Mouse (Mus musculus): ENCODE results near the gene Cep63. TPM values are rescaled to one million over a fixed set of nuclear protein-coding genes. Genes with fewer than 3 reads are reported as not detected.

Cep63 gene
- polyA plus RNA-seq, 1 experiment from 2014 or later: 50.3 TPM

DNA sequence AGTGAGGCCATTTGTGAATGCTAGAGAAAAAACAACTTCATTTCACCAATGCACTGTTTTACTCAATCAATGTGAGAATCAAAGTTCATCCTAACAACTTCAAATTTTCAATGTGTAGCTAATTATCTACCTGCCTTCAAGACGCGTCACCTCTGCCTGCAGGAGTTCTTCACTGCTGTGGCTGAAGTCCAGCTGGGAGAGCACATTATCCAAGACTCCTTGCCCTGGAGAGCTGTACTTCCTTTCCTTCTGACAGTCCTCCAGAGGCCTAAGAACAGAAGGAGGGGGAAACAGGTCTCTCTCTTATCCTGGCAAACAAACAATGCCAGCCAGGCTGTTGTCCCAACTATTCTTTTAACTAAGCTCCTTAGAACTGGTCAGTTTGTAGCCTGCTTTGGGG lies 25.1 kb downstream of the Cep63 start:
- no peak for ATAC-seq
- no peak overlapping the region for H3K9ac ChIP-seq (replicated peaks; ENCODE audit: low read depth, low read length)
- no peaks in the 10 kb centered on the region for H3K9me3 ChIP-seq (ENCODE audit: control insufficient read depth, low read length)
- H3K27ac ChIP-seq (ENCODE audit: low read length): no peak overlapping the region
- WGBS: 78% methylated on average over 2 of the region's 2 CpGs
- H3K4me3 ChIP-seq (replicated peaks; ENCODE audit: low read length): no peak overlapping the region
- no peaks in the 10 kb centered on the region for H3K27me3 ChIP-seq (replicated peaks; ENCODE audit: control insufficient read depth, insufficient read depth, low read length)
- no peak overlapping the region for H3K4me2 ChIP-seq (ENCODE audit: low read length)
- H3K36me3 ChIP-seq (ENCODE audit: control insufficient read depth, insufficient read depth): peaks cover 3% of the 10 kb centered on the region
- no peaks in the 10 kb centered on the region; the same call in 1 of the 2 replicates for H3K4me1 ChIP-seq (replicated peaks; ENCODE audit: control insufficient read depth, insufficient read depth, low read length)

DNA sequence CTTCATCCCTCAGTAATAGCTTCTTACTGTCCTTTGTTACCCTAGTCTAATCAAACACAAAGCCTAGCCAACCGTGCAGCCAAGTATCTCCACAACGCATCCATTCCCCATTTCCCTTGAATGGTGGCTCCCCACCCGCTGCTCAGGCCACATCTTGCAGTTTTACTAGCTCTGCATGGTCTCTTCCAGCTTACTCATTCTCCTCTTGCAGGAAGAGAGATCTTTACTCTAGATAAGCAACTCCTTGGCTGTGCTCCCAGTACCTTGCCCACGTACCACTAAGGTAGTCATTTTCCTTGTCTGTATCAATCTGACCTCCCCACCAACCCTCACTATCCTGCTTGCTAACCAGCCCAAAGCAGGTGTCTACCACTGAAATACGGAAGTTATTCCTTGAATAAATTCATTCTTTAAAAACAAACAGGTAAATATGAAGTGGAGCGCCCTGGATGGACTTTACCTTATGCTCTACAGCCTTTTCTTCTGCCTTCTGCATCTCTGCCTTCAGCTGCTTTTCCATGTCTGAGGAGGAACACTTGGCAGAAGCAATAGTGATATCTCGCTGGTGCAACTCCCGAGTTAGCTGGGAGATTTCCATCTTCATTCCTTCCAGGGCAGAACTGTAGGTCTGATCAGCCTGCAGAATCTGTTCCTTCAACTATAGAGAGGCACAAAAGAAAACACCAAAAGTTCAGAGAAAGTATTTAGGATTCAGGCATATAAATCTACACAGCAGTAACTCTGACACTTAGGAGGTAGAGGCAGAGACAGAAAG lies 30.5 kb downstream of the Cep63 start:
- no peaks in the 10 kb centered on the region for H3K9me3 ChIP-seq (ENCODE audit: control insufficient read depth, low read length)
- no peak overlapping the region for H3K4me2 ChIP-seq (ENCODE audit: low read length)
- ATAC-seq: no peak
- H3K4me1 ChIP-seq (replicated peaks; ENCODE audit: control insufficient read depth, insufficient read depth, low read length): no peaks in the 10 kb centered on the region
- no peak overlapping the region for H3K9ac ChIP-seq (replicated peaks; ENCODE audit: low read depth, low read length)
- 73% methylated on average over 8 of the region's 8 CpGs for WGBS
- peaks cover 3% of the 10 kb centered on the region; the same call in 1 of the 2 replicates for H3K36me3 ChIP-seq (ENCODE audit: control insufficient read depth, insufficient read depth)
- no peak overlapping the region for H3K27ac ChIP-seq (ENCODE audit: low read length)
- no peaks in the 10 kb centered on the region for H3K27me3 ChIP-seq (replicated peaks; ENCODE audit: control insufficient read depth, insufficient read depth, low read length)
- no peak overlapping the region for H3K4me3 ChIP-seq (replicated peaks; ENCODE audit: low read length)

DNA sequence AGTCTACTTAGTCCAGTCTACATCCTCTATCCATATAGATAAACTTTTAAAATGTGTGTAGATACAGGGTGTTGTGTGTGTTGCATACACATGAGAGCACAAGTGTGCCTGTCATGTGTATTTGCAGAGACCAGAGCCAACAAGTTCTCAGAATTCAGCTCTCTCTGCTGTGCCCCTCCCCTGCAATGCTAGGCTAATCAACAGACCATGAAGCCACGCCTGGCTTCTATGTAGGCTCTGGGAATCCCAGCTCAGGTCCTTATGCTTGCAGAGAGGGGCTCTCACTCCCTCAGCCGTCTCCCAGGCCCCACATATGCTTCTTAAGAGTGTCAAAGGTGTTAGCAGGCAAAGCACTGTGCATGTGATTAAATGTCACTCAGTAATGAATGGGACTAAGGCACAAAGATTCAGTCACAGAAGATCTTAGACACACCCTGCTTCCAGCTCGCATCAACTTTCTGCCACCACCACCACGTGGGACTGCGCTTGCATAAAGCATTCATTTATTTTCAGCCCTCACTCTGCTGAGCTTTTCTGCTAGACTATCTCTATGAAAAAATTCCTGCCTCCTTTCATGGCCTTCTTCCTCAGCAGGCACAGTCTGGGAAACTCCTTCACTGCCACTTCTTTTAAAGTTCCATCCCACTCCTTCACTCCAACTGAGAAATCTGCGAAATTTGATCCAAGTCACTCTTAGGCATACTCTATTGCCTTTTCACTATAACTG lies 31.5 kb downstream of the Cep63 start:
- H3K4me1 ChIP-seq (replicated peaks; ENCODE audit: control insufficient read depth, insufficient read depth, low read length): no peaks in the 10 kb centered on the region
- WGBS: 49% methylated on average over 6 of the region's 6 CpGs
- no peak overlapping the region for H3K4me3 ChIP-seq (replicated peaks; ENCODE audit: low read length)
- H3K27ac ChIP-seq (ENCODE audit: low read length): no peak overlapping the region
- H3K36me3 ChIP-seq (ENCODE audit: control insufficient read depth, insufficient read depth): peaks cover 3% of the 10 kb centered on the region; the same call in 1 of the 2 replicates
- no peak overlapping the region for H3K4me2 ChIP-seq (ENCODE audit: low read length)
- H3K9me3 ChIP-seq (ENCODE audit: control insufficient read depth, low read length): no peaks in the 10 kb centered on the region
- no peak overlapping the region for H3K9ac ChIP-seq (replicated peaks; ENCODE audit: low read depth, low read length)
- no peaks in the 10 kb centered on the region for H3K27me3 ChIP-seq (replicated peaks; ENCODE audit: control insufficient read depth, insufficient read depth, low read length)
- ATAC-seq: no peak

DNA sequence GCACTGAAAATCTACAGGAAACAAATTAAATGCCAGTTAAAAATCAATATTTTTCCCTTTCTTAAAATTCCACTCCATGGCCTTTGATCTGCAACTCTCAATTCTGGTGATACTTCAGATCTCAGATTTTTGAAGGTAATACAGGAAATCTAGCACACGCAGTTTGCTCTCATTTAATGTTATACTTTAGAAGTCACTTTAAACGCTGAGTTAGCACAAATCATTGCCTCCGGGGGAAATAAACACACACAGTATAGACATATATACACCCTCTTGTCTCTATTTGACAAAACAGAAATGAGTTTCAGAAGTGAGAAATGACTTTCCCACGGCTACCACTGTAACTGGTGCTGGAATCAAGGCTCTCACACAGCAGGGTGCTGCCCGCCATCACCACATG lies 39.0 kb downstream of the Cep63 start:
- no peak overlapping the region for H3K4me2 ChIP-seq (ENCODE audit: low read length)
- H3K27ac ChIP-seq (ENCODE audit: low read length): no peak overlapping the region
- 81% methylated on average over 5 of the region's 5 CpGs for WGBS
- H3K36me3 ChIP-seq (ENCODE audit: control insufficient read depth, insufficient read depth): peaks cover 5% of the 10 kb centered on the region; the same call in 1 of the 2 replicates
- H3K9me3 ChIP-seq (ENCODE audit: control insufficient read depth, low read length): no peaks in the 10 kb centered on the region
- no peak overlapping the region for H3K9ac ChIP-seq (replicated peaks; ENCODE audit: low read depth, low read length)
- H3K4me3 ChIP-seq (replicated peaks; ENCODE audit: low read length): no peak overlapping the region
- H3K27me3 ChIP-seq (replicated peaks; ENCODE audit: control insufficient read depth, insufficient read depth, low read length): no peaks in the 10 kb centered on the region
- H3K4me1 ChIP-seq (replicated peaks; ENCODE audit: control insufficient read depth, insufficient read depth, low read length): no peaks in the 10 kb centered on the region
- no peak for ATAC-seq

DNA sequence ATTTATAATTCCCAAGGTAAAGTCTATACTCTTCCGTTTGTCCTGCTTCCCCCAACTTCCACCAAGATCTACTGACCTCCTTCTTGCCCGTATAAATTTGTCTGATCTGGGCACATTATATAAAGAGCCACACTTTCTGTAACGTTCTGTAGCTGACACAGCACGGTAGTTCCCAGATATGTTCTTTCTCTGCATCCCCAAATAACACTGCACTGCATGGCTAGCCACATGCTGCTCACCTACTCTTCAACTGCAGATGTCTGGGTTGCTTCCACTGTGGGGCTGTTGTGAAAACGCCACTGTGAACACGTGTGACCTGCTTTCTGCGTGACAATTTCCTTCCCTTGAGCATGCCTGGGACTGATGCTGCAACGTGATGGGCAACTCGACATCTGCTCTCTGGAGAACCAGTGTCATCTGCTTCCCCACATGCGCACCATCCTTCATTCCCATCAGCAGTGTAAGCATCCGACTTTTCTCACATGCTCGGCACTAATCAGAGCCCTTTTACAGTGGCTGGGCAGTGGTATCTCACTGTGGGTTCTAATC lies 44.3 kb downstream of the Cep63 start:
- no peaks in the 10 kb centered on the region for H3K27me3 ChIP-seq (replicated peaks; ENCODE audit: control insufficient read depth, insufficient read depth, low read length)
- 87% methylated on average over 12 of the region's 12 CpGs for WGBS
- peaks cover 5% of the 10 kb centered on the region; the same call in 1 of the 2 replicates for H3K36me3 ChIP-seq (ENCODE audit: control insufficient read depth, insufficient read depth)
- ATAC-seq: no peak
- H3K9ac ChIP-seq (replicated peaks; ENCODE audit: low read depth, low read length): no peak overlapping the region
- H3K4me1 ChIP-seq (replicated peaks; ENCODE audit: control insufficient read depth, insufficient read depth, low read length): no peaks in the 10 kb centered on the region
- no peak overlapping the region for H3K27ac ChIP-seq (ENCODE audit: low read length)
- no peak overlapping the region for H3K4me3 ChIP-seq (replicated peaks; ENCODE audit: low read length)
- no peaks in the 10 kb centered on the region for H3K9me3 ChIP-seq (ENCODE audit: control insufficient read depth, low read length)
- no peak overlapping the region for H3K4me2 ChIP-seq (ENCODE audit: low read length)

DNA sequence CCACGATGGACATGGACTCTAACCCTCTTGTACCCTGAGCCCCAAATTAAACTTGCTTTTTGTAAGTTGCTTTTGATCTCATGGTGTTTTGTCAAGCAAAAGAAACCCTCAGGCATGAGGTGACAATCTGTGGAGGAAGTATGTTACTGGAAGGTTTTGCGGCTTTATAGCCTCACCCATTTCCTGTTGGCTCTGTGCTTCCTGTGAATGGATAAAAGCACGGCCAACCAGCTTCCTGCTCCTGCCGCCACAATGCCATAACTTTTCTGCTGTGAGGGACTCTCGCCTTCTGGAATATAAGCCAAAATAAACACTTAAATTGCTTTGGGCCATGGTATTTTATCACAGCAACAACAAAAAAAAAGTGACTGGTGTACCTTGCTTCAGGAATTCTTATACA lies 48.9 kb downstream of the Cep63 start:
- ATAC-seq: no peak
- WGBS: 79% methylated on average over 5 of the region's 5 CpGs
- Histone ChIP-seq H3K9me3 (ENCODE audit: control insufficient read depth, low read length) (no peaks in the 10 kb centered on the region), H3K4me2 (ENCODE audit: low read length) (no peak overlapping the region), H3K27me3 (replicated peaks; ENCODE audit: control insufficient read depth, insufficient read depth, low read length) (no peaks in the 10 kb centered on the region), H3K9ac (replicated peaks; ENCODE audit: low read depth, low read length) (no peak overlapping the region), H3K4me1 (replicated peaks; ENCODE audit: control insufficient read depth, insufficient read depth, low read length) (no peaks in the 10 kb centered on the region), H3K27ac (ENCODE audit: low read length) (no peak overlapping the region), H3K36me3 (ENCODE audit: control insufficient read depth, insufficient read depth) (no peaks in the 10 kb centered on the region), H3K4me3 (replicated peaks; ENCODE audit: low read length) (no peak overlapping the region)

DNA sequence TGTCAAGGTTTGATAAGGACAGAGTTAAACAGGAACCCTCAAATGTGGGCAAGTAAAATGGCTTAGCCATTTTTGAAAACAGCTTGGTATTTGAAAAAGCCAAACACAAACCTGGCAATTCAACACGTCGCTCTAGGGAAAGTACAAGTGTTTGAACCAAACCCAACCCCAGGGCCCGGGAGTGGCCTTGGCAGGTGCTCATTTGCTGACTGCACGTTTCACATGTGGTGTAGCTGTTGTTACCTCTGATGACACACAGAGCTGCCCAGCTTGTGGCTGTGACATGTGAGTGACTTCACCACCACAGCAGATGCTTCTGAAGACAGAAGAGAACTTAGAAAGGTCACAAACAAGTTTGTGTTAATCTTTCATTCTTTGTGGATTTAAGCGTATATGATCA lies 53.4 kb downstream of the Cep63 start:
- no peak for ATAC-seq
- H3K27me3 ChIP-seq (replicated peaks; ENCODE audit: control insufficient read depth, insufficient read depth, low read length): no peaks in the 10 kb centered on the region

DNA sequence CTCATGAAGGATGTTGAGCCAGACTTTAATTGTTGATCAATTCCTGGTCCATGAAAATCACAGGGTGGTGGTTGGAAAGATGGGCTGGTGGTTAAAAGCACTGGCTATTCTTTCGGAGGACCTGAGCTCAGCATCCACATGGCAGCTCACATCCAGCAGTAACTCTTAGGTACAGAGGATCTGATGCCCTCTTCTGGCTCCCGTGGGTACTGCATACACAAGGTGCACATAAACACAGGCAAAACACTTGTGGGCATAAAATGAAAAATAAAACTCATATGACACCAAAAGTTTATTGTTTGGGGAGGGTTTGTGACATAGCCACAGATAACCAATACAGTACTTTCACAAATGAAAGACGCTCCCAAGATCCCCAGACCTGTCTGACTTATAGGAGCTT lies 67.9 kb downstream of the Cep63 start:
- Histone ChIP-seq H3K27me3 (replicated peaks; ENCODE audit: control insufficient read depth, insufficient read depth, low read length) (no peaks in the 10 kb centered on the region), H3K9ac (replicated peaks; ENCODE audit: low read depth, low read length) (no peak overlapping the region), H3K9me3 (ENCODE audit: control insufficient read depth, low read length) (no peaks in the 10 kb centered on the region), H3K27ac (ENCODE audit: low read length) (no peak overlapping the region), H3K4me2 (ENCODE audit: low read length) (no peak overlapping the region), H3K4me1 (replicated peaks; ENCODE audit: control insufficient read depth, insufficient read depth, low read length) (no peaks in the 10 kb centered on the region), H3K36me3 (ENCODE audit: control insufficient read depth, insufficient read depth) (no peaks in the 10 kb centered on the region), H3K4me3 (replicated peaks; ENCODE audit: low read length) (no peak overlapping the region)
- WGBS: 93% methylated on average over 3 of the region's 3 CpGs
- ATAC-seq: no peak

More for the DNA sequence above, 53.4 kb downstream of the Cep63 start:
- H3K4me3 ChIP-seq (replicated peaks; ENCODE audit: low read length): no peak overlapping the region
- H3K4me1 ChIP-seq (replicated peaks; ENCODE audit: control insufficient read depth, insufficient read depth, low read length): no peaks in the 10 kb centered on the region
- H3K4me2 ChIP-seq (ENCODE audit: low read length): no peak overlapping the region
- H3K9ac ChIP-seq (replicated peaks; ENCODE audit: low read depth, low read length): no peak overlapping the region
- no peaks in the 10 kb centered on the region for H3K36me3 ChIP-seq (ENCODE audit: control insufficient read depth, insufficient read depth)
- 84% methylated on average over 5 of the region's 5 CpGs for WGBS
- H3K9me3 ChIP-seq (ENCODE audit: control insufficient read depth, low read length): no peaks in the 10 kb centered on the region
- no peak overlapping the region for H3K27ac ChIP-seq (ENCODE audit: low read length)

DNA sequence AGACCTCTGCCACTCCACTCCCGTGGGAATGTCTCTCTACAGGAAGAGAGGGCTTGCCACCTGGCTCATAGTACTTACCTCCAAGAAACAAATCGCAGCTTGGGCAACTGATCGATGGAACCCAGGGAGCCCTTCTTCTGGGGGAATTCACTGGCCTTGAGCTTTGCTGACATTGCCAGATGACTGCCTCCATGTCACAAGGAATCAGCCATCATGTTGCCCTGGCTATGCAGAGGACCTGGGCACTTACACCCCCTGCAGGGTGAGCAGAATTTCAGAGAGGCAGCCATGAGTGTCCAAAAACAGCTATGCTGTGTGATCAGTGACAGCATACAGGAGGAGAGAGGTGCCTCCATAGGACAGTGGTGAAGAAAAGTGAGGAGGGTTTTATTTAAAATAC lies 72.6 kb downstream of the Cep63 start:
- WGBS: 93% methylated on average over 3 of the region's 3 CpGs
- no peak for ATAC-seq

More for the DNA sequence above, 72.6 kb downstream of the Cep63 start:
- no peak overlapping the region for H3K4me2 ChIP-seq (ENCODE audit: low read length)
- no peak overlapping the region for H3K9ac ChIP-seq (replicated peaks; ENCODE audit: low read depth, low read length)
- H3K27ac ChIP-seq (ENCODE audit: low read length): no peak overlapping the region
- H3K9me3 ChIP-seq (ENCODE audit: control insufficient read depth, low read length): no peaks in the 10 kb centered on the region
- 0 out of 2 replicates have a peak, but pooled peaks cover 2% of the 10 kb centered on the region for H3K4me1 ChIP-seq (replicated peaks; ENCODE audit: control insufficient read depth, insufficient read depth, low read length)
- H3K4me3 ChIP-seq (replicated peaks; ENCODE audit: low read length): no peak overlapping the region
- no peaks in the 10 kb centered on the region for H3K36me3 ChIP-seq (ENCODE audit: control insufficient read depth, insufficient read depth)
- H3K27me3 ChIP-seq (replicated peaks; ENCODE audit: control insufficient read depth, insufficient read depth, low read length): no peaks in the 10 kb centered on the region; the same call in 1 of the 2 replicates
